Mouse (Mus musculus) thymus, adult 2 months (tissue): ENCODE data around the gene Antxr1. TPM values are rescaled to one million over a fixed set of nuclear protein-coding genes. Genes with fewer than 3 reads are reported as not detected.

Source experiments
- DNase-seq: peaks from one replicate; pipeline ENCODE4 v3.0.0; 2021
- H3K27ac ChIP-seq: fragments of 200-500 bp; 2 replicates; pipeline ENCODE4 v1.5.1; 2012; ENCODE audit warnings: low read length, control low read depth; ENCODE audit not compliant: control insufficient read depth, insufficient read depth
- H3K27me3 ChIP-seq: fragments of 200-500 bp; 2 replicates; pipeline ENCODE4 v1.6.1; 2012; ENCODE audit warnings: mild to moderate bottlenecking, low read length, moderate library complexity, mixed read lengths; ENCODE audit not compliant: control insufficient read depth, insufficient read depth
- H3K36me3 ChIP-seq: fragments of 200-500 bp; 2 replicates; pipeline ENCODE4 v1.6.1; 2012; ENCODE audit warnings: mild to moderate bottlenecking, low read length, moderate library complexity; ENCODE audit not compliant: control insufficient read depth, insufficient read depth
- H3K4me1 ChIP-seq: fragments of 200-500 bp; replicated peaks from 2 replicates; pipeline ENCODE4 v1.6.1; 2012; ENCODE audit warnings: low read length; ENCODE audit not compliant: control insufficient read depth, insufficient read depth
- H3K4me3 ChIP-seq: fragments of 200-500 bp; 2 replicates; pipeline ENCODE4 v1.5.1; 2012; ENCODE audit warnings: mild to moderate bottlenecking, low read length, control low read depth, moderate library complexity; ENCODE audit not compliant: control insufficient read depth, insufficient read depth
- CTCF ChIP-seq: fragments of 200-500 bp; IDR thresholded peaks from 2 replicates; pipeline ENCODE4 v1.5.1; 2012; ENCODE audit warnings: mild to moderate bottlenecking, control low read depth, low read length, moderate library complexity, borderline replicate concordance; ENCODE audit not compliant: control insufficient read depth, poor library complexity, insufficient read depth; ENCODE audit errors: extremely low read depth
- POLR2A ChIP-seq: fragments of 200-500 bp; IDR thresholded peaks from 2 replicates; pipeline ENCODE4 v1.6.1; 2012; ENCODE audit warnings: mild to moderate bottlenecking, low read length, control low read depth, moderate library complexity; ENCODE audit not compliant: control insufficient read depth, poor library complexity, insufficient read depth; ENCODE audit errors: extremely low read depth
- WGBS: fragments of 180-500 bp; shearing (Covaris S2); methylation state at CpG from one replicate; pipeline ENCODE4 v1.1.7; 2018; 5-methylcytosine and 5-hydroxymethylcytosine counted together
- polyA plus RNA-seq: library from polyadenylated mRNA; depleted of rRNA; stranded (reverse); fragments of >200 nt; gene quantifications from 2 replicates; pipeline ENCODE4 v1.2.3, GENCODE M21; 2012

The Antxr1 gene
- polyA plus RNA-seq, 1 experiment = 3.7 TPM

- no peaks in the 10 kb centered on the region for H3K36me3 ChIP-seq
- no peaks in the 10 kb centered on the region for H3K27me3 ChIP-seq
- H3K27ac ChIP-seq = no peak within 1 kb of the TSS
- TF ChIP-seq POLR2A (no peak), CTCF (no peak)
- H3K4me3 ChIP-seq = no peak within 1 kb of the TSS
- DNase-seq = no peak
- peaks cover 20% of the 10 kb centered on the region for H3K4me1 ChIP-seq
- 92% methylated on average over 11 of the region's 11 CpGs for WGBS
Observed at GRCm38 (mm10) chr6:87104123-87104796, 231.4 kb downstream of the Antxr1 start, which contains the start of gene D6Ertd527e. Gene D6Ertd527e (plus strand): TSS chr6:87104746.

- no peak for TF ChIP-seq POLR2A
- TF ChIP-seq CTCF = no peak
- Histone ChIP-seq H3K27ac (no peak overlapping the region), H3K36me3 (no peaks in the 10 kb centered on the region), H3K27me3 (no peaks in the 10 kb centered on the region), H3K4me1 (peaks cover 20% of the 10 kb centered on the region), H3K4me3 (no peak overlapping the region)
- DNase-seq = no peak
- WGBS = 79% methylated on average over 1 of the region's 1 CpGs
Observed at GRCm38 (mm10) chr6:87103314-87103713, 232.3 kb downstream of the Antxr1 start.

- no peak for DNase-seq
- WGBS = 43% methylated on average over 7 of the region's 7 CpGs
Observed at GRCm38 (mm10) chr6:87102421-87102911, 233.2 kb downstream of the Antxr1 start.

GRCm38 (mm10) chr6:87101955-87102353 lies 233.7 kb downstream of the Antxr1 start:
- DNase-seq = no peak
- TF ChIP-seq POLR2A (no peak), CTCF (no peak)
- Histone ChIP-seq H3K27ac (peak overlapping the region; percentile 30; the same call in 1 of the 2 replicates), H3K36me3 (no peaks in the 10 kb centered on the region), H3K4me3 (no peak overlapping the region), H3K4me1 (peaks cover 20% of the 10 kb centered on the region), H3K27me3 (no peaks in the 10 kb centered on the region)
- 15% methylated on average over 4 of the region's 4 CpGs for WGBS

More at GRCm38 (mm10) chr6:87102421-87102911, 233.2 kb downstream of the Antxr1 start:
- Histone ChIP-seq H3K27me3 (no peaks in the 10 kb centered on the region), H3K4me1 (peaks cover 20% of the 10 kb centered on the region), H3K36me3 (no peaks in the 10 kb centered on the region), H3K27ac (peak overlapping the region; percentile 30; the same call in 1 of the 2 replicates), H3K4me3 (no peak overlapping the region)
- TF ChIP-seq POLR2A (no peak), CTCF (no peak)

GRCm38 (mm10) chr6:87101281-87101954 lies 234.2 kb downstream of the Antxr1 start:
- Histone ChIP-seq H3K27me3 (no peaks in the 10 kb centered on the region), H3K27ac (no peak overlapping the region), H3K36me3 (no peaks in the 10 kb centered on the region), H3K4me1 (peaks cover 20% of the 10 kb centered on the region), H3K4me3 (no peak overlapping the region)
- peak; percentile 89 for DNase-seq
- TF ChIP-seq CTCF (peak; percentile 77; the same call in 1 of the 2 replicates), POLR2A (no peak)
- WGBS = 10% methylated on average over 12 of the region's 12 CpGs

- no peak overlapping the region for H3K27ac ChIP-seq
- no peak overlapping the region for H3K4me3 ChIP-seq
- H3K4me1 ChIP-seq = peaks cover 20% of the 10 kb centered on the region
- TF ChIP-seq POLR2A (no peak), CTCF (no peak)
- WGBS = 97% methylated on average over 9 of the region's 9 CpGs
- no peaks in the 10 kb centered on the region for H3K27me3 ChIP-seq
- H3K36me3 ChIP-seq = no peaks in the 10 kb centered on the region
- DNase-seq = no peak
Observed at GRCm38 (mm10) chr6:87100297-87101020, 235.2 kb downstream of the Antxr1 start.
